Mouse (Mus musculus): ENCODE results near the gene Bola1.
"Not testable (repeated sequence)": the region's sequence is repeated elsewhere in the genome, so short reads cannot be mapped to it uniquely, and the experiment has no call there.

Gene Bola1

GRCm38 (mm10) chr3:96175251-96175650 lies 44.3 kb downstream of the Bola1 start:
- DNase-seq: no peak

- DNase-seq: not testable (repeated sequence)
These were observed 45.5 kb downstream of the Bola1 start for GRCm38 (mm10) chr3:96174042-96174441.

- no peak for DNase-seq
These were observed 46.3 kb downstream of the Bola1 start for GRCm38 (mm10) chr3:96173185-96173584.

DNA sequence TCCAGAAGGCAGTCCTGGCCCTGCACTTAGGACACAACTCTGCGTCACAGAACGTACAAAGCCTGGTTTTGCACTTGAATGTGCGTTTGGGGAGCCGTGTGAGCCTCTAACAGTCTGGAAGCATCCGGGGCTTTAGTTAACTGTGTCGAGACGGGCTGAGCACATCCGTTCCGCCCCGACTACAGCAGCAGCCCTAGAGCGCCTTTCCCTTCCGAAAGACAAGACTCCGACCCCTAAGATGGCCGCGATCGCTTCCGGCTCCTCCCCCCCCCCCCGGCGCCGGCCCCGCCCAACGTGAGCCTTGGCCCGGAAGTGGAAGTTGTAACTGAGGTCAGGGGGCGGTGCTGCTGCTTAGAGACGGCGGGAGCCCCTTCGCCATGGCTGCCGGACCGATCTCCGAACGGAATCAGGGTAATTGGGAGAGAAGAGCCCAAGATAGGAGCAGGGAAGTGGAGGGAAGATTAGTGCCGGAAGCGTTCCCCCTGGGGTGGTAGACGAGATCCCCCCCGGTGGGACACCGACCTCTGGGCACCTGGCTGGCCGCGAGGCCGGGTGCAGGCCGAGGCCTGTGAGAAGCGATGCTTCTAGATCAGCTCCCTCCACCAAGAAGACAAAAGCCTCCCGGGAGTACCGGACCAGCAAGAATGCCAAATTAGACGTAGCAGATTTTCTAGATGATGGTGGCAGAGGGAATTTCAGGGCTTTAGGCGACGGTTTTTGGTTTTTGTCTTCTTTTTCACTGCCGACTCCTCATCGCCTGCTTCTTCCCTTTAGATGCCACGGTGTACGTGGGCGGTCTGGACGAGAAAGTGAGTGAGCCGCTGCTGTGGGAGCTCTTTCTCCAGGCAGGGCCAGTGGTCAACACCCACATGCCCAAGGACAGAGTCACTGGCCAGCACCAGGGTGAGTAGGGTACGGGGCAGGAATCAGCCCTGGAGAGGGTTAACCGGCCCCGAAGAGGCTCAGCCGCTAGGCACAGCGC lies 47.0 kb downstream of the Bola1 start, which contains the start of gene Sf3b4:
TSS of gene Sf3b4 (plus strand) at position 136 of the 982 bp plus-strand sequence.
- peak; percentile 77 for DNase-seq

- DNase-seq: no peak
These were observed 47.8 kb downstream of the Bola1 start for GRCm38 (mm10) chr3:96171583-96172196.

- no peak for DNase-seq
These were observed 48.4 kb downstream of the Bola1 start for GRCm38 (mm10) chr3:96170976-96171545.

DNA sequence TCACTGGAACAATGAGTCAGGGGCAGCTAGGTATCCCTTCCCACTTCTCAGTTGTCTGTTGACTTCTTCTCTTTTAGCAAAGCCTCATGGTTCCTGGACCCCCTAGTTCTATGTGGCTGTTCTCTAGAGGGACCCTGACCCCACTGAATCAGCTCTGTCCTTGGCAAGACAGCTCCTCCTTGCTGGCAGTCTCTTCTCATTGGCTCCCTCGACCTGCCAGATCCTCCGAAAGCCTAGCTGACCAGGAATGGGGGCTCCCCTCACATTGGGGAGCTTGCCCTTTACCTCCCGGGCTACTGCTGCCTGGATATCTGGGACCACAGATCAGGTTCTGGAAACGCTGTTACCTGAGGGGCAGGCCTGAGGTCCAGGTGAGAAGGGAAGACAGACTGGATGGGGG lies 49.2 kb downstream of the Bola1 start:
- no peak for DNase-seq

- no peak for DNase-seq
These were observed 50.9 kb downstream of the Bola1 start for GRCm38 (mm10) chr3:96168466-96169158.

DNA sequence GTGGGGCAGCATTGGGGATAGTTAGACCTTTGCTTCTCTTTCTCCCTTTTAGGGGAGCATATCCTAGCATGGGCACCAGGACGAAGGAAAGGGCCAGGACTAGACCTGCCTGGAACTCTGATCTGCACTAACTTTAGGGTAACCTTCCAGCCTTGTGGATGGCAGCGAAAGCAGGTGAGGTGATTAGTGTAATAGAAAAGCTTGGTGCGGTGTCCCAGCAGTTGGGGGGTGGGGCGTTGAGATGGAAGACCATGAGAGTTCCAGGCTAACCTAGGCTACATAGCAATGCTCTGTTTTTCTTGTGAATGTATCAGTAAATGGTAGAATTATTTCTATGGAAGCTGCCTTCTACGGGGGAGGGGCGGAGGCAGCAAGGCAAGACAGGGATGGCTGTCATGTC lies 56.5 kb downstream of the Bola1 start:
- no peak for DNase-seq

- DNase-seq: no peak
These were observed 57.4 kb downstream of the Bola1 start, which contains the start of gene Mtmr11 for GRCm38 (mm10) chr3:96161869-96162840. Mtmr11 (plus strand) TSS chr3:96162004.

DNA sequence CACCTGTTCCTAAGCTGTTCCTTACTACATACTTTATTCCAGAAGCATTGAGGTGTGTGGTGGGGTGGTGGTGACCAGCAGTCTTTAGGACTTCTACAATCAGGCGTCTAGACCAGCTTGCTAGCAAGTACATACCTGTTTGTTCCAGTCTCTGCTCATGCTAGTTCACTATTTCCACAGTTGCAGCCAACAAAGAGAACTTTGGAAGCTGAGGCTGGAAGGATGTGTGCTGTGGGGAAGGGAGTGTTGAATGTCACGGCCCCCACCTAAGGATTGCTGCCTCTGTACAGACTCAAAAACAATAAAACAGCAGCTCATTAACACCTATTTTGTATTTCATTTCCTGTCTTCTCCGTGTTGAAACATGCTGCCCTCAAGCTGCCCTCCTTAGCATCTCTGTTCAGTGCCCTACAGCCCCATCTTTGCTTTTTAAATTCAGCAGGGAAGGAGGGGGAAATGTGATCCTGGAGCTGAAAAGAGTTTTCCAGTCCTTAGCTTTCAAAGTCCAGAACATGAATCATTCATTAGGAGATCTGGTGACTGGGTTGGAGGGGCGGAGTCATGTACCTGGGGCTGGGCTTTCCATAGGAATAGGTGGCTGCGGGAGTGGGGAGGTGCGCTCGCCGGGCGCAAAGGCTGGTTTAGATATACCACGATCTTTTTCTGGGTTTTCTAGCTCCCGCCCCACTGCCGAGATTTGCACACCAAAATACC lies 58.5 kb downstream of the Bola1 start:
- DNase-seq: peak; percentile 68

- no peak for DNase-seq
These were observed 59.2 kb downstream of the Bola1 start for GRCm38 (mm10) chr3:96160222-96160802.

DNA sequence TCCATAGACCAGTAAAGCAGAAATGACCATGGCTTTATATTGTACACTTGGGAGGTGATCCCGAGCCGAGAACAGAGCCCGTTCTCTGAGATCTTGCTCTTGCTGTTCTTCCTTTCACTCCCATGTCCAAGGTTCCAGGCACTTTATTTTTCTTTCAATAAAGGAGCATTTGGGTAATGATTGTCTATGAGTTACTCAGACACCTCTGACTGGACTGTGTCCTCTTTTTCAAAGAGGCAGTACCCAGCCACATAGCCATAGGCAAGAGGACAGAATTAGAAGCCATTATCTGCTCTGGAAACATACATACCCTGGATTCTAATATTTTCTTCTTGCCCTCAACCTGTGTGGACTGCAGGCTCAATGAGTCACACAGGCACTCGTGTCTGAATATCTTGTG lies 59.7 kb downstream of the Bola1 start:
- no peak for DNase-seq

- DNase-seq: no peak
These were observed 64.0 kb downstream of the Bola1 start for GRCm38 (mm10) chr3:96155501-96155900.

GRCm38 (mm10) chr3:96152611-96153010 lies 66.9 kb downstream of the Bola1 start:
- no peak for DNase-seq

GRCm38 (mm10) chr3:96151836-96152235 lies 67.7 kb downstream of the Bola1 start:
- DNase-seq: no peak

- peak; percentile 40 for DNase-seq
These were observed 71.6 kb downstream of the Bola1 start for GRCm38 (mm10) chr3:96147950-96148349.

All from cerebellum, adult 11 months (tissue).